Mouse (Mus musculus) left cerebral cortex, postnatal 10 days (tissue): ENCODE data around the gene Alb. TPM values are rescaled to one million over a fixed set of nuclear protein-coding genes. Genes with fewer than 3 reads are reported as not detected.

Experiments
- total RNA-seq, 2 experiments: library from RNA; stranded (reverse); gene quantifications; 2 replicates each; pipeline ENCODE4 v1.2.3; 2021

Gene Alb
- total RNA-seq, 2 experiments from 2014 or later: 0.28 TPM; not detected in 1

Other genes with a start within 250 kb of the Alb start
- 10 to 100 TPM; 26.5 to 31.3 TPM for gene Cox18, start 236.9 kb upstream of the Alb start, total RNA-seq
- 100 to 1,000 TPM; 108 TPM for gene Ankrd17, start 94.3 kb upstream of the Alb start, total RNA-seq
- 1 to 10 TPM; 1.1 to 1.3 TPM for gene Gm9958, start 93.7 kb upstream of the Alb start, total RNA-seq
- under 1 TPM in 1 of 2 experiments, not detected in 1; 0.20 TPM for gene Afp, start 29.8 kb downstream of the Alb start, total RNA-seq
- gene Afm, start 58.0 kb downstream of the Alb start, total RNA-seq: not detected
- gene 5830473C10Rik, start 100.2 kb downstream of the Alb start, total RNA-seq: 1 to 10 TPM in 1 of 2 experiments, under 1 TPM in 1; 0.89 to 1.1 TPM
- gene Rassf6, start 179.8 kb downstream of the Alb start, total RNA-seq: 1 to 10 TPM in 1 of 2 experiments, under 1 TPM in 1; 0.81 to 1.9 TPM